Mouse (Mus musculus) embryo, embryonic 11.5 days (tissue): ENCODE measurements around the gene Ifi44.

Experiments
- DNase-seq: peaks from one replicate; pipeline ENCODE4 v3.0.0-alpha.2; 2012; ENCODE audit warnings: low read depth, low spot score

Gene Ifi44

DNA sequence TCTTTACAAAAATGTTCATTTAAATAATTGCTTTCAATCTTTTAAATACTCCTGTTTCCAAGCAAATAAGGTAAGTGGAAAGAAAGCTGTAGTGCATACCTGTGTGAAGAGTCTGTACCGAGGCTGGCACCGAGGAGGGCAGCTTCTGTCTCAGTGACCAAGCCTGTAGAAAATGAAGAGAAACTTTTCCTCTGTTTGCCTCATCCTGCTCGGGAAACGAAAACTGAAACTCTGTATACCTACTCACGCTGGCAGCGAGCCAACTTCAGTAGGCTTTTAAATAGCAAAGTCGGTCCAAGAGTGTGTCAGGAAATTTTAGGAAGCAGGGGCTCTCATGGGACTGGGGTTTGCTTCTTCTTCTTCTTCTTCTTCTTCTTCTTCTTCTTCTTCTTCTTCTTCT, at the start of gene Ifi44:
Gene Ifi44, minus strand, starts transcription at position 224 of the 400 bp plus-strand sequence.
- no peak for DNase-seq

DNA sequence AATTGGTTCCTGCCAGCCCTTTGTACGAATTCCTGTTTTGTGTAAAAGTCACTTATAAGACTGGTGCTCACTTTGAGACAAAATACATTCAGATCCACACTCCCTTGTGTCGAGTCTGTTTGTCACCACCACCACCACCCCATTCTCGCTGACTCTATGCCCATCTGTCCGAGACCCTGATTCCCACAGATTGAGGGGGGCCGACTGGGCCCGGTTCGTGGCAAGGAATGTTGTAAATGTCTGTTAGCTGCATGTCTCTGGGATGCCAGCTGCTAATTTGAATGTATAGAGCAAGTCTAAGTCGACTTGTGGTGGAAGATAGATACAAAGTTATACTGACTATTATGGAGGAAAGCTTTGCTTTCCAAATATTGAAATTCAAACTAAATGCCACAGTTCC, 38.9 kb upstream of the Ifi44 start:
- no peak for DNase-seq

DNA sequence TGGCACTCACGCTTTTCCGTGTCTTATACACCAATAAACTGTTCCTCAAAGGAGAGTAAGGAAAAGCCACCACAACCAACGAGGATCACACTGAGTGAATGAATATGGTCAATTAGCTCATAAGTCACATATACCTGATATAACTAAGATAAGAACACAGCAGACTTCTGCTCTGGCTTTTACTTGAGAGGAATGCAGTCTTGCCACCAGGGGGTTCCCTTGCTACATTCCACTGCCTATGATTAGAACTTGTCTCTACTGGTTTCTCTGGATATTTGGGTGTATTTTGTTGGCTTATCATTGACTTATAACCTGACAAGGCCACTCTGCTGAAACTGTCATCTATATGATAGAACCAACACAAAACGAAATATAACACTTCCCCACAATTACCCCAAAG, 25.3 kb upstream of the Ifi44 start:
- no peak for DNase-seq

DNA sequence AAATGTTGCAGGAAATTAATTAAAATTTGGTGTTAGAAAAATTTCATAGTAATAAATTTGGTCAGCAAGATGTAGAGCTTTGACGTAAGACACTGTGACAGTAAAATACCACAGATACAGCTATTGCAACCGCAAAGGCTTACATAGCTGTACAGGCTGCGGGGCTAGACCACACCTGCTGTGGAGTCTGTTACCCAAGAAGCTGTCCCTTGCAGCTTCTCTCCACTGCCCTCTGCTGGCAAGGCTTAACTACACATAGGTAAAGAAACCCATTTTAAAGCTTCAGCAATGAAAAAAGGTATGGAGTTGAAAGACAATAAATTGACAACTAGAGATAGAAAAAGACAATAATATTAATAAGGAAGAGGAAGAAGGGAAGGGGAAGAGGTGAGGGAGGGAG, 21.3 kb upstream of the Ifi44 start:
- DNase-seq = no peak

DNA sequence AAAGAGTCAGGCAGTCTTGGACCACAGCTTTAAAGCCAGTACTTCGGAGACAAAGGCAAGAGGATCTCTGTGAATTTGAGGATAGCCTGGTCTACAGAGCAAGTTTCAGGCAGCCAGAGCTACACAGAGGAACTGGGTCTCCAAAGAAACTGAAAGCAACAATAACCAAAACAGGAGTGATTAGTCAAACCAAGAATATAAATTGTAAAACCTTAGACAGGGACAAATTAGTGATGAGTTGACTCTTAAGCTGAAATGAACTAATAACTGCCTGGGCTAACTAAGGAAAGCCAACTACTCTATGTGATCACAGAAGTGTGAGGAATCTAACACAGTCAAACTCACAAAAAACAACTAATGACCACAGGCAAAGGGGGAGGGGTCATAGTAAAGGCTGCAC, 1.2 kb downstream of the Ifi44 start:
- no peak for DNase-seq

DNA sequence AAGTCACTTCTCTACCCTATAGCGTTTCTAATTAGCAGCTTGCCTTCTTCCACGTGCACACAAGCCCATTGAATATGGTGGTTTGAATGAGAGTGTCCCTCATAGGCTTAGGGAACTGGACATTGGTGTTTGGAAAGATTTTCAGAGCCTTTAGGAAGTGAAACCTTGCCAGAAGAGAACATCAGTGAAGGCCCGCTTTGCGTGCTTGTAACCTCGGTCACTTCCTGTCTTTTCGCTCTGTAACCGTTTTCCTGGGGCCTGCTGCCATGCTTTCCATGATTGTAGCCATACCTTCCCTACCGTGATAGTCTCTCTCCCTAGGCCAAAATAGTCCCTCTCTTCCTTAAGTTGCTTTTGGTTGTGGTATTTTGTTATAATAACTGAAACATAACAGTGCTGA, 3.7 kb downstream of the Ifi44 start:
- no peak for DNase-seq

DNA sequence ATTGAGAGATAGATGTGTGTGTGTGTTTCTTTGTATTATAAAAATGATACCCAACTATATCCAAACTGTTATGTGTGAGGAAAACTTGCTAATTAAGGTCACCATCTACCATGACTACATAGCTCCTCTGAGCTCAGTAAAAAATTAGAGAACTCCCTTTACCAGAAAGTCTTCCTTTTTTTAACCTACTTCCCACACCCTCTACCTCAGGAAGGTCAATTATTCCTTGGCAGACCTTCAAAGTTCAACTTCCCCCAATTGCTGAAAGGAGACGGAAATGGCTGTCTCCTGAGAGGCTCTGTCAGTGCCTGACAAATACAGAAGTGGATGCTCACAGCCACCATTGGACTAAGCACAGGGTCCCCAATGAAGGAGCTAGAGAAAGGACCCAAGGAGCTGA, 7.5 kb downstream of the Ifi44 start:
- no peak for DNase-seq

DNA sequence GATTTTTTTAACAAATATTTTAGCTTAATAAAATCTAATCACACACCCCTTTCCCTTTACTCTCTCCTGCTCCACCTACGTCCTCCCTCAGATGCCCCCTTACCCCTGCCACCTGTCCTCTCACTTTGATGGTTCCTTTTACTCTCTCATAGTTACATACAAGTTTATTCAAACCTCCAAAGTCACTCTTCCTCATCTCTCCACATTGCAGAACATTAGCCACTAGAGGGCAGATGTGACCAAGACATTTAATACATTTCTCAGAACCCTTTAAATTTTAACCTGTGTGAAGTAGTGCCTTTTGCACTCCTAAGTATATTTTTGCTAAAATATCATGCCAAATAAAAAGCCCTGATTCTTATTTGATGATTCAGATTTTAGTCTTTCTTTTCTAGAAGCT, 33.5 kb downstream of the Ifi44 start:
- peak; percentile 30 for DNase-seq

DNA sequence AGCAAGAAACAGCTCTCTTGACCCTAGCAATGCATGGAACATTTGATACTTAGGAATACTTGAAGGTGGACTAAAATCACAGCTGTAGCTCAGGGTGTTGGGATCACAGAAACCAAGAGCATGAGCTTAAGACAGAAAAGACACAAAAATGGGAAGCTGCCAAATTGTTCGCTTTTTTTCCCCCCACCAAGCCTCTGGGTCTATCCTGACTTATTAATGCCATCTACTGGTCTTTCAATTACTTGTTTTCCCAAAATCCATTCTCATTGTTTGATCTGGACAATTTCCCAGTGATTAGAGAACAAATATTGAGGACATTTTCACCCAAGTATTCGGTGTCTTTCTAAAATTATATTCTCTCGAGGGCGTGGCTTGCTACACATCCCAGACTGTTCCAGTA, 42.4 kb downstream of the Ifi44 start:
- DNase-seq = no peak
